Mouse (Mus musculus): ENCODE measurements around the gene Arhgap40. TPM values are rescaled to one million over a fixed set of nuclear protein-coding genes. Genes with fewer than 3 reads are reported as not detected.

Arhgap40 gene
- polyA plus RNA-seq, 1 experiment from 2014 or later = 0.46 TPM

GRCm38 (mm10) chr2:158519071-158519470, 6.5 kb downstream of the Arhgap40 start:
- no peak overlapping the region for H3K9ac ChIP-seq (replicated peaks)
- no peaks in the 10 kb centered on the region for H3K36me3 ChIP-seq
- H3K4me1 ChIP-seq = no peaks in the 10 kb centered on the region
- ATAC-seq (ENCODE audit: low FRiP score, low read depth) = no peak
- H3K9me3 ChIP-seq = 0 out of 2 replicates have a peak, but pooled peaks cover 3% of the 10 kb centered on the region
- H3K4me2 ChIP-seq (replicated peaks) = no peak overlapping the region
- no peaks in the 10 kb centered on the region for H3K27me3 ChIP-seq
- no peak overlapping the region for H3K4me3 ChIP-seq
- 80% methylated on average over 11 of the region's 11 CpGs for WGBS
- no peak overlapping the region for H3K27ac ChIP-seq (replicated peaks)

GRCm38 (mm10) chr2:158519800-158520199, 7.2 kb downstream of the Arhgap40 start:
- ATAC-seq (ENCODE audit: low FRiP score, low read depth) = no peak
- Histone ChIP-seq H3K9me3 (0 out of 2 replicates have a peak, but pooled peaks cover 3% of the 10 kb centered on the region), H3K4me2 (replicated peaks) (no peak overlapping the region), H3K4me3 (no peak overlapping the region), H3K36me3 (no peaks in the 10 kb centered on the region), H3K4me1 (no peaks in the 10 kb centered on the region), H3K27ac (replicated peaks) (no peak overlapping the region), H3K9ac (replicated peaks) (no peak overlapping the region), H3K27me3 (no peaks in the 10 kb centered on the region)
- WGBS = 75% methylated on average over 6 of the region's 6 CpGs

GRCm38 (mm10) chr2:158523060-158523459, 10.5 kb downstream of the Arhgap40 start:
- Histone ChIP-seq H3K9ac (replicated peaks) (no peak overlapping the region), H3K27me3 (no peaks in the 10 kb centered on the region), H3K4me2 (replicated peaks) (no peak overlapping the region), H3K4me3 (no peak overlapping the region), H3K9me3 (0 out of 2 replicates have a peak, but pooled peaks cover 3% of the 10 kb centered on the region), H3K4me1 (no peaks in the 10 kb centered on the region), H3K27ac (replicated peaks) (no peak overlapping the region), H3K36me3 (no peaks in the 10 kb centered on the region)
- 79% methylated on average over 8 of the region's 8 CpGs for WGBS
- no peak for ATAC-seq (ENCODE audit: low FRiP score, low read depth)

GRCm38 (mm10) chr2:158524129-158524860, 11.7 kb downstream of the Arhgap40 start:
- H3K9ac ChIP-seq (replicated peaks) = no peak overlapping the region
- H3K4me3 ChIP-seq = no peak overlapping the region
- no peak for ATAC-seq (ENCODE audit: low FRiP score, low read depth)
- H3K27ac ChIP-seq (replicated peaks) = no peak overlapping the region
- H3K36me3 ChIP-seq = no peaks in the 10 kb centered on the region
- 0 out of 2 replicates have a peak, but pooled peaks cover 3% of the 10 kb centered on the region for H3K9me3 ChIP-seq
- H3K4me2 ChIP-seq (replicated peaks) = no peak overlapping the region
- H3K27me3 ChIP-seq = no peaks in the 10 kb centered on the region
- WGBS = 86% methylated on average over 16 of the region's 16 CpGs
- no peaks in the 10 kb centered on the region for H3K4me1 ChIP-seq

- Histone ChIP-seq H3K27me3 (0 out of 2 replicates have a peak, but pooled peaks cover 2% of the 10 kb centered on the region), H3K4me3 (no peak overlapping the region), H3K36me3 (no peaks in the 10 kb centered on the region), H3K4me1 (0 out of 2 replicates have a peak, but pooled peaks cover 2% of the 10 kb centered on the region), H3K9ac (replicated peaks) (no peak overlapping the region), H3K9me3 (0 out of 2 replicates have a peak, but pooled peaks cover 4% of the 10 kb centered on the region), H3K27ac (replicated peaks) (no peak overlapping the region), H3K4me2 (replicated peaks) (no peak overlapping the region)
- WGBS = 8% methylated on average over 4 of the region's 4 CpGs
- peak; percentile 47 for ATAC-seq (ENCODE audit: low FRiP score, low read depth)
These were observed 21.5 kb downstream of the Arhgap40 start for GRCm38 (mm10) chr2:158534090-158534489.

- WGBS = 81% methylated on average over 8 of the region's 8 CpGs
- Histone ChIP-seq H3K4me3 (no peak overlapping the region), H3K36me3 (no peaks in the 10 kb centered on the region), H3K27me3 (0 out of 2 replicates have a peak, but pooled peaks cover 2% of the 10 kb centered on the region), H3K9me3 (0 out of 2 replicates have a peak, but pooled peaks cover 4% of the 10 kb centered on the region), H3K27ac (replicated peaks) (no peak overlapping the region), H3K4me2 (replicated peaks) (no peak overlapping the region), H3K4me1 (peaks cover 2% of the 10 kb centered on the region; the same call in 1 of the 2 replicates), H3K9ac (replicated peaks) (no peak overlapping the region)
- 0 out of 2 replicates have a peak, but pooled peaks have one; percentile 41 for ATAC-seq (ENCODE audit: low FRiP score, low read depth)
These were observed 22.0 kb downstream of the Arhgap40 start for GRCm38 (mm10) chr2:158534559-158534958.

- WGBS = 64% methylated on average over 24 of the region's 24 CpGs
- Histone ChIP-seq H3K27ac (replicated peaks) (no peak overlapping the region), H3K9me3 (no peaks in the 10 kb centered on the region), H3K27me3 (0 out of 2 replicates have a peak, but pooled peaks cover 2% of the 10 kb centered on the region), H3K4me2 (replicated peaks) (peak overlapping the region; percentile 39), H3K4me3 (0 out of 2 replicates have a peak overlapping the region, but pooled peaks have one; percentile 2), H3K9ac (replicated peaks) (peak overlapping the region; percentile 15; the same call in 1 of the 2 replicates), H3K36me3 (no peaks in the 10 kb centered on the region), H3K4me1 (no peaks in the 10 kb centered on the region; the same call in 1 of the 2 replicates)
- no peak; the same call in 1 of the 2 replicates for ATAC-seq (ENCODE audit: low FRiP score, low read depth)
These were observed 27.1 kb downstream of the Arhgap40 start for GRCm38 (mm10) chr2:158539433-158540305.

GRCm38 (mm10) chr2:158541286-158541685, 28.7 kb downstream of the Arhgap40 start:
- no peak for ATAC-seq (ENCODE audit: low FRiP score, low read depth)

GRCm38 (mm10) chr2:158545266-158545665, 32.7 kb downstream of the Arhgap40 start:
- 68% methylated on average over 2 of the region's 2 CpGs for WGBS
- 0 out of 2 replicates have a peak, but pooled peaks cover 2% of the 10 kb centered on the region for H3K4me1 ChIP-seq

More at GRCm38 (mm10) chr2:158541286-158541685, 28.7 kb downstream of the Arhgap40 start:
- Histone ChIP-seq H3K9me3 (no peaks in the 10 kb centered on the region), H3K4me1 (no peaks in the 10 kb centered on the region; the same call in 1 of the 2 replicates), H3K27ac (replicated peaks) (no peak overlapping the region), H3K4me3 (no peak overlapping the region), H3K27me3 (0 out of 2 replicates have a peak, but pooled peaks cover 2% of the 10 kb centered on the region), H3K4me2 (replicated peaks) (no peak overlapping the region), H3K9ac (replicated peaks) (no peak overlapping the region), H3K36me3 (no peaks in the 10 kb centered on the region)
- 51% methylated on average over 4 of the region's 4 CpGs for WGBS

GRCm38 (mm10) chr2:158546751-158547150, 34.2 kb downstream of the Arhgap40 start:
- Histone ChIP-seq H3K27ac (replicated peaks) (no peak overlapping the region), H3K27me3 (peaks cover 32% of the 10 kb centered on the region), H3K36me3 (no peaks in the 10 kb centered on the region), H3K4me1 (0 out of 2 replicates have a peak, but pooled peaks cover 2% of the 10 kb centered on the region), H3K4me3 (no peak overlapping the region), H3K9ac (replicated peaks) (0 out of 2 replicates have a peak overlapping the region, but pooled peaks have one; percentile 28), H3K4me2 (replicated peaks) (peak overlapping the region; percentile 25), H3K9me3 (no peaks in the 10 kb centered on the region)
- peak; percentile 78 for ATAC-seq (ENCODE audit: low FRiP score, low read depth)
- WGBS = 4% methylated on average over 17 of the region's 17 CpGs

More at GRCm38 (mm10) chr2:158545266-158545665, 32.7 kb downstream of the Arhgap40 start:
- Histone ChIP-seq H3K9ac (replicated peaks) (no peak overlapping the region), H3K4me2 (replicated peaks) (no peak overlapping the region), H3K4me3 (no peak overlapping the region), H3K27ac (replicated peaks) (no peak overlapping the region), H3K36me3 (no peaks in the 10 kb centered on the region), H3K27me3 (peaks cover 18% of the 10 kb centered on the region; the same call in 1 of the 2 replicates), H3K9me3 (no peaks in the 10 kb centered on the region)
- no peak for ATAC-seq (ENCODE audit: low FRiP score, low read depth)

- Histone ChIP-seq H3K4me3 (no peak overlapping the region), H3K27ac (replicated peaks) (no peak overlapping the region), H3K27me3 (peaks cover 60% of the 10 kb centered on the region), H3K36me3 (no peaks in the 10 kb centered on the region), H3K4me2 (replicated peaks) (no peak overlapping the region), H3K9me3 (no peaks in the 10 kb centered on the region), H3K9ac (replicated peaks) (no peak overlapping the region), H3K4me1 (0 out of 2 replicates have a peak, but pooled peaks cover 9% of the 10 kb centered on the region)
- 4% methylated on average over 3 of the region's 3 CpGs for WGBS
- ATAC-seq (ENCODE audit: low FRiP score, low read depth) = peak; percentile 39
These were observed 37.5 kb downstream of the Arhgap40 start for GRCm38 (mm10) chr2:158550067-158550466.

Data from midbrain, embryonic 12.5 days (tissue).